Mouse (Mus musculus): ENCODE results near the gene Nmnat2.

The Nmnat2 gene

DNA sequence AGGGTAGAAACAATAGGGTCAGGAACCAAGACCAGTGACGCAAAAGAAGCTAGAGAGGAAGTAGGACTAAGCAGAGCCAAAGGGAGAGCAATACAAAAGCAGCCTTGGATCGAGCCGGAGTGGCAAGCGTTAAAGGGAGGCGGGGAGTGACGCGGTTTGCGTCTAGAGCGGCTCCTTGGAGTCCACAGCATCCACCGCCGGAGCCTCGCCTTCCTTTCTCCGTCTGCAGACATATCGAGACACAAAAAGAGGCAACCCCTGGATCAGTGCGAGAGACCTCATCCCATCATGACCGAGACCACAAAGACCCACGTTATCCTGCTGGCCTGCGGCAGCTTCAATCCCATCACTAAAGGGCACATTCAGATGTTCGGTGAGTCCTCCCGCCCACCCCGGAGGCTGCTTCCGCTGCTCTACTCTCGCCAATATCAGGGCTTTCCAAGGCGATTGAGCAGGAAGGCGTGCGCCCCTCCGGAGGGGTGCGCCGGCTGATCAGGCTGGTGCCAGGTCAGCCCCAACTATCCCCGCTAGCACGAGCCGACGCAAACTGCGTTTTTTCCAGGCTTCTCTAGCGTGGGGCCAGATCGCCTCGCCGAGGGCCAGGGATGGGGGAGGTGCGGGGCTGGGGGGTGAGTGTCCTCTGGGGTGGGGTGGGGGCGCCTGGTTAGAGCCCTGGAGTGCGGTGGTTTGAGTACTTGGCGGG is at the start of gene Nmnat2:
Gene Nmnat2 (plus strand): TSS at position 173 of the 703 bp plus-strand sequence.
- DNase-seq, result peak; percentile 87

DNA sequence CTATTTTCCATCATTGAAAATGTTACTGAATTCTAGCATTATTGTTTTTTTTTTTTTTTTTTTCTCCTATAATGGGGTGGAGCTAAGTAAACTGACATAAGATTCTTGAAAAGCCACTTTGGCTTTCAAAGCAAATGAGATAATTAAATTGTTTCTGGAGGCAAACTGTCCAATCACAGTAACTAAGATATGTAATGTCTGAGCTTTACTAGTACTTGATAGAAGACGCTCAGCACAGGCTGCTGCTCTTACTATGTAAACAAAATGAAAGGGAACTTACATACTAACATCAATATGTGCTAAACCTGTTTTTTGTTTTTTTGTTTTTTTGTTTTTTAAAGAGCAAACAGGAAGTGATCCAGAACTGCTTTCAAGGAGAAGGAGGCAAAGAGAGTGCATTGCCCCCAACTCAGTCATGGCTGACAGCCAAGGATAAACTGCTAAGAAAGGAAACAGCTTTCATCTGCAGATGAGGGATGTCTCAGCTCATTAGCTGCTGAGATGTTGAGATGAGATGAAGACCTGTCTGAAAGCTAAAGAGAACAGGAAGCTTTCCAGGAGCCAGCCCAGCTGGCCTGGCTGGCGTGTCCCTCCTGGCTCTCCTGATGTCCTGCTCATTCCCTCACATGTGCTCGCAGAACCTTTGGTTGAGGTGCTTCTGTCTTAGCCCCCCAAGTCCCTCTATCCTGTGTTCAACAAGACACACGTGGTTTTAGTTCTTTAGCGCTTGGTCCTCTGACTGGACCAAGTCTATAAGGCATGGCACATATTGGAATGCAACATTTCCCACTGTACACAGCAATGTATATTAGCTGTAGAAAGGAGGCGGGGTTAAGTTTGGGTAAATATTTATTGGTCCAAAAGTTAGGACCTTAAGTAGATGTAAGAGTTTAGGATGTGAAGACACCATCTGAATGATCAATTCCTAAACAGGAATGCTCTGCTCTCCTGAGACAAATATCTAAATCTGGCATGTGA is 41.0 kb upstream of the Nmnat2 start:
- DNase-seq, result no peak

GRCm38 (mm10) chr1:152915766-152916165 is 39.0 kb upstream of the Nmnat2 start:
- DNase-seq, result no peak

DNA sequence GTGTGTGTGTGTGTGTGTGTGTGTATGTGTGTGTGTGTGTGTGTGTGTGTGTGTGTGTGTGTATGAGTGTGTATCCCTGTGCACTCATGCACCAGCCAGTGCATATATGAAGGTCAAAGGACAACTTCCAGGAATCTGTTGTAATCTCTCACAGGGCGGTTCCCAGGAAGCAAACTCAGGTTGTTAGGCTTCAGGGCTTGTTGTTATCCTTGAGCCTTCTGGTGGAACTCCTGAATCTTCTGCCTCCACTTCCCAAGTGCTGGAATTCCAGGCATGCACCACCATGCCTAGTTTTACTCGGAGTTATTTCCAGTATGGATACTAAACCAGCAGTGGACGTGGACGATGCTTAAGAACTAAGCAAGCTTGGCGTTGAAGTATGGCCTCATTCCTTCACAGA is 37.9 kb upstream of the Nmnat2 start:
- DNase-seq, result no peak

- no peak for DNase-seq
These were observed 37.2 kb upstream of the Nmnat2 start for GRCm38 (mm10) chr1:152917626-152918025.

GRCm38 (mm10) chr1:152921786-152922185 is 33.0 kb upstream of the Nmnat2 start:
- no peak for DNase-seq

GRCm38 (mm10) chr1:152933962-152934361 is 20.8 kb upstream of the Nmnat2 start:
- DNase-seq, result peak; percentile 71

DNA sequence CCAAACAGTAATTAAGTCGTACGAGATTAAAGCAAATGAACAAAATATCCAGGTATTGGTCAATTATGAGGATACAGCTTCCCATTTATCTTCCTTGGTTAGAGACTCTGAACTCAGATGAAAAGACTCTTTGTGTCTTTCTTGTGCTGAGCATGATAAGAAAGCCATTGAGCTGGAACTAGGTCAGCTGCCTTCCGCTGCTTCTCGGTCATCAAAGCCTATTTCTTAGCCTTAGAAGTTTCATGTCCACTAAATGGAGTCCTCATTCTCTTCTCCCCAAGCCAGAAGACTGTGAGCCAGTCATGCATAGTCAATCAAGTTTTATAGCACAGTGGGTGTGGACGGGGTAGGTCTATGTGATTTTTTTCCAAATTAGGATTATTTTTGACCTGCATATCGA is 19.3 kb upstream of the Nmnat2 start:
- no peak for DNase-seq

GRCm38 (mm10) chr1:152936365-152936764 is 18.4 kb upstream of the Nmnat2 start:
- no peak for DNase-seq

GRCm38 (mm10) chr1:152942977-152943376 is 11.8 kb upstream of the Nmnat2 start:
- DNase-seq, result no peak

DNA sequence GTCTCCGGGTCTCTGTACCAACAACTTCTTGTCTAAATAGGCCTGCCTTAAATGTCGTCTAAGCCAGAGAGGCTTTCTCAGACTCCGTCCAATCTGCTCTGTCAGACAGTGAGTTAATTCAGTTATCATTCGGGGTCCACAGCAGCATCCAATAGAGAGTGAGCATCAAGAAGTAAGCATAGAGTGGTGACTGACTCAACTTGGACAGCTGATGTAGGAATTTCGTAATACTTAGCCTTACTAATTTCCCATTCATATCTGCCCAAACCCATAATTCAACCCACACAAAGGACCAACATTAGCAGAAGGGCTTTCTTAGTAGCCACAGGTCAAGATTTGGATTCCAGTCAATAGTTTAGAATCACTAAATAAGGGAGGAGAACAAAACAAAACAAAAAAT is 626 bp upstream of the Nmnat2 start:
- peak; percentile 73 for DNase-seq

GRCm38 (mm10) chr1:152955564-152956211 is 895 bp downstream of the Nmnat2 start:
- peak; percentile 74 for DNase-seq

DNA sequence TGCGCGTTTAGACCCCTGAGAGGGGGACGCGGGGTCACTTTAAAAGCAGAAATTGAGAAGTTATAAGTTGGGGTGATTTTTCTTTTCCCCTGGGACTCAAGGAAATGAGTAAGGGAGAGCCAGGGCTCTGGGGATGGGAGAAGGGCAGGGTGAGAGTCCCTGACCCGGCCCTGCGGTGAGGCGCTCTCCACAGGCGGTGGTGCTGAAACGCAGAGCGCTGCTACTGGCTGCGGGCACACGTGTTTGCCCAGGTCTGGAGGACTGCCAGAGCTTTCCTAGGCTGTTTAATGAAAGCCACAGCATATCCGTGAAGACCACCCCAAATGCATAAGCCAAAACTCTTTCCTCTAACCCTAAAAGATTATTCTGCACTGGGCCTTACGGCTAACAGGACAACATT is 1.4 kb downstream of the Nmnat2 start:
- peak; percentile 92 for DNase-seq

DNA sequence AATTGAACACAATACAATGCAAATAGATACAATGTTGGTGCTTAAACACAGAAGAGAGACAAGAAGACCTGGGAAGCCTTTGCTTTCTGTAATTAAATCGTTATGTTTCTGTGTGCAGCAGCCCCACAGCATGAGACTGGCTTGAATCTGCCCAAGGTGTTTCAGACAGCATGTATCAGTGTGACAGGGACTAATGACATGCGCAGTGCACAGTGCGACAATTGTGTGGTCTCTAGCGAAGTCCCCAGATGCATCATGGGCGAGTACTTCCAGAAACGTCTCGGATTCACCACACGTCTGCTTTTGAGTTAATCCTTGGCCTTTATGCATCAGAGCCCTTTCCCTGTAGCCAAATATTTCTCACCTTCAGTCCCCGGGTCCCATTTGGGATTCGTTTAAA is 9.6 kb downstream of the Nmnat2 start:
- peak; percentile 15 for DNase-seq

GRCm38 (mm10) chr1:152966222-152966621 is 11.4 kb downstream of the Nmnat2 start:
- peak; percentile 82 for DNase-seq

DNA sequence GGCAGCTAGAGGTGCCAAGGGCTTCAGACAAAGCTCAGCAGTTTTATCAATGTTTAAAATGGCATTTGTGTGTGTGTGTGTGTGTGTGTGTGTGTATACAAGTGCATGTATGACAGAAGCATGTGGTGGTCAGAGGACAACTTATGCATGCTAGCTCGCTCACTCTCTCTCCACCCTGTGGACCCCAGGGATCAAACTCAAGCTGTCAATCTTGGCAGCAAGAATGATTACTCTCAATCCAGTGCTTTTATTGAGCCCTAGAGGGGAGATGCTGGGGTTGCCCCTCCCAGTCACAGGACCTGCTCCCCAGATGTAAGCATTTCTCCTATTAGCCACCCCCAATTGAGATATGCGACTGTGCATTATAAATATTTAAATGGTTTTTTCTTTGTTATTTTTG is 11.9 kb downstream of the Nmnat2 start:
- DNase-seq, result peak; percentile 37

GRCm38 (mm10) chr1:152969081-152969480 is 14.3 kb downstream of the Nmnat2 start:
- peak; percentile 68 for DNase-seq

- peak; percentile 67 for DNase-seq
These were observed 18.2 kb downstream of the Nmnat2 start for GRCm38 (mm10) chr1:152972957-152973356.

GRCm38 (mm10) chr1:152973421-152973820 is 18.6 kb downstream of the Nmnat2 start:
- peak; percentile 39 for DNase-seq

GRCm38 (mm10) chr1:152973861-152974260 is 19.1 kb downstream of the Nmnat2 start:
- DNase-seq, result peak; percentile 37

DNA sequence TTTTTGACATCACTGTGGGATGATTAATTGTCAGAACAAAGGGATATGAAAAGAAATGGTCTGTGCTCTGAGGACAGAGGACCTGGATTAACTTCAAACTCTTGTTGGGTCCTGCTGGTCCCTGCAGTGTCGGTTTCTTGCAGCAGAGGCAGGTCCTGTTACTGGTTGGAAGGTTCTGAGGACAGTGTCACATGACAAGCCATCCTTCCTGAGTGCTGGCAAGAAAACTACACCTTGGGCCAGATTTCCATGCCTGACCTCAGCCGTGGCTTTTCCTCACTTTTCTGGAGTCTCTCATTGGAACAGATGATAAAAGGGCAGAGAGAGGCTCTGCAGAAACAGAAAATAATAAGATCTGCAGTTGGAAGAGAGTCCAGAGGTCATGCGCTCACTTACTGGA is 20.4 kb downstream of the Nmnat2 start:
- DNase-seq, result peak; percentile 78

GRCm38 (mm10) chr1:152978700-152979099 is 23.9 kb downstream of the Nmnat2 start:
- peak; percentile 40 for DNase-seq

- DNase-seq, result peak; percentile 78
These were observed 28.6 kb downstream of the Nmnat2 start for GRCm38 (mm10) chr1:152983416-152983815.

Data from heart, adult 11 months (tissue).